Mouse (Mus musculus) thymus, adult 2 months (tissue): ENCODE measurements around the gene Ero1lb. TPM values are rescaled to one million over a fixed set of nuclear protein-coding genes. Genes with fewer than 3 reads are reported as not detected.
"Not testable (repeated sequence)": the region's sequence is repeated elsewhere in the genome, so short reads cannot be mapped to it uniquely, and the experiment has no call there.

Experiments used
- DNase-seq: peaks from one replicate; pipeline ENCODE4 v3.0.0; 2021
- H3K27ac ChIP-seq: fragments of 200-500 bp; 2 replicates; pipeline ENCODE4 v1.5.1; 2012; ENCODE audit warnings: low read length, control low read depth; ENCODE audit not compliant: control insufficient read depth, insufficient read depth
- H3K27me3 ChIP-seq: fragments of 200-500 bp; 2 replicates; pipeline ENCODE4 v1.6.1; 2012; ENCODE audit warnings: mild to moderate bottlenecking, low read length, moderate library complexity, mixed read lengths; ENCODE audit not compliant: control insufficient read depth, insufficient read depth
- H3K36me3 ChIP-seq: fragments of 200-500 bp; 2 replicates; pipeline ENCODE4 v1.6.1; 2012; ENCODE audit warnings: mild to moderate bottlenecking, low read length, moderate library complexity; ENCODE audit not compliant: control insufficient read depth, insufficient read depth
- H3K4me1 ChIP-seq: fragments of 200-500 bp; replicated peaks from 2 replicates; pipeline ENCODE4 v1.6.1; 2012; ENCODE audit warnings: low read length; ENCODE audit not compliant: control insufficient read depth, insufficient read depth
- H3K4me3 ChIP-seq: fragments of 200-500 bp; 2 replicates; pipeline ENCODE4 v1.5.1; 2012; ENCODE audit warnings: mild to moderate bottlenecking, low read length, control low read depth, moderate library complexity; ENCODE audit not compliant: control insufficient read depth, insufficient read depth
- WGBS: fragments of 180-500 bp; shearing (Covaris S2); methylation state at CpG from one replicate; pipeline ENCODE4 v1.1.7; 2018; 5-methylcytosine and 5-hydroxymethylcytosine counted together
- polyA plus RNA-seq: library from polyadenylated mRNA; depleted of rRNA; stranded (reverse); fragments of >200 nt; gene quantifications from 2 replicates; pipeline ENCODE4 v1.2.3, GENCODE M21; 2012

The Ero1lb gene
- polyA plus RNA-seq, 1 experiment = 14.9 TPM

- not testable (repeated sequence) for H3K36me3 ChIP-seq, H3K27ac ChIP-seq, H3K4me3 ChIP-seq, DNase-seq, H3K27me3 ChIP-seq, H3K4me1 ChIP-seq
- 95% methylated on average over 3 of the region's 3 CpGs for WGBS
Observed at GRCm38 (mm10) chr13:12626061-12626460, 60.4 kb downstream of the Ero1lb start.

DNA sequence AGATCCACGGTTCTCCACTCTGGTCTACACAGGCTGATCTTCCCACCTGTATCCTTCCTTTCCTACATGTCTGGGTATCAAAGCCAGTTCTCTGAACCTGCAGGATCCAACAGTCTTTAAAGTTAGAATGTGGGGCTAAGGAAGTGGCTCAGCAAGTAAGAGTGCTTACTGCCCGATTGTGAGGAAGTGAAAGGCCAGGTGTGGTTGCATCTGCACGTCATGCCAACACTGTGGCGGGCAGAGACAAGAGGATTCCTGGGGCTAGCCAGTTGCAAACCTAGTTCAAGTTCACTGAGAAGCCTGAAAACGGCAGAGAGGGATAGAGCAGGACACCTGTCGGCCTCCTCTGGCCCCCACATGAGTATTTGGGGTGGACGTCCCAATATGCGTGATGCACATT is 62.1 kb downstream of the Ero1lb start:
- H3K4me3 ChIP-seq, H3K36me3 ChIP-seq, H3K27me3 ChIP-seq, H3K4me1 ChIP-seq, H3K27ac ChIP-seq, DNase-seq: not testable (repeated sequence)
- 58% methylated on average over 8 of the region's 8 CpGs for WGBS

DNA sequence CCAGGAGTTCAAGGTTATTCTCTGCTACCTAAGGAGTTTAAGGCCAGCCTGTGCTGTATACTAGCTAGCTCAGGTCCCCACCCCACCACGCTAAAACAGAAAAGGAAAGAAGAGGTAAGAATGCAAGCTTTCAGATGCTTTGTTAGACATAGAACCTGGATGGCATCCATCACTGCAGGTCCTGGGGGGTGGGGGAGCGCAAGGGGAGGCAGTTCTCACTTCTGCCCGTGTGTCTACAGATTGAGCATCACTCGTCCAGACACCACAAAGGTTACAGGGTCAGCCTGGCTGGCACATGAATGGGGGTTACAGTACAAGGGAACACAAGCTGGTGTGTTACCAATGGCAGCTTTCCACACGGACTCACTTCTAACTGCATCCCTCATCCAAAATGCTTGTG is 62.5 kb downstream of the Ero1lb start:
- not testable (repeated sequence) for H3K4me1 ChIP-seq, H3K36me3 ChIP-seq, DNase-seq, H3K4me3 ChIP-seq, H3K27ac ChIP-seq, H3K27me3 ChIP-seq
- WGBS = 96% methylated on average over 5 of the region's 5 CpGs

- not testable (repeated sequence) for DNase-seq, H3K36me3 ChIP-seq, H3K4me1 ChIP-seq, H3K27me3 ChIP-seq, H3K27ac ChIP-seq, H3K4me3 ChIP-seq
- WGBS = 95% methylated on average over 5 of the region's 5 CpGs
Observed at GRCm38 (mm10) chr13:12630252-12630651, 64.6 kb downstream of the Ero1lb start.

DNA sequence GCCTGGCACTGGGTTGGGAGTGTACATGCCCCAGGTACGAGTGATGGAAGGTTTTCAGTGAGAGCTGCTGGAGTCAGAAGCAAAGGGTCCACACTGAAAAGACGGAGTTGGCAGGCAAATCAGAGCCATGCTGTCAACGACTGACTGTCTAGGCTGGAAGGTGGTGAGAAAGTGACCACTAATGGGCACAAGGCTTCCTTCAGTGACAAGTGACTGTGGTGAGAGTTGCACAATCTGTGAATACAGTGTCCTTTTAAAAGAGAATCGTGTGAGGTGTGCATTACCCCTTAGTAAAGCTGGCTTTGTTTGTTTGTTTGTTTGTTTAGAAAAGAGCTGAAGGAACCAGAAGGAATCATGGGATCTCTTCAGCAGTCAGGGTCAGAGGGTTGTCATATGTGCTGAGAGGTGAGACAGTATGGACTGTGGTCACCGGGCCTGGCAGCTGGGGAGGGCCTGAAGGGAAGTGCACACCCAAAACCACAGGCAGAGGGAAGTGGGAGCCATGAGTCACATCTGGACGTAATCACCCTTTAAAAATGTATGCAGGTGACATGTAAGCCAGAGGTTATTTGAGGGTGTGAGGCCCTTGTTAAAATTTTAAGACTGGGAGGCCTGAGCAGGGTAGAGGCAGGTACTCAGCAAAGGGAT is 69.4 kb downstream of the Ero1lb start:
- H3K4me1 ChIP-seq, H3K27me3 ChIP-seq, H3K36me3 ChIP-seq, H3K27ac ChIP-seq, H3K4me3 ChIP-seq, DNase-seq: not testable (repeated sequence)
- WGBS = 25% methylated on average over 1 of the region's 6 CpGs

- not testable (repeated sequence) for H3K36me3 ChIP-seq, H3K27me3 ChIP-seq, H3K4me3 ChIP-seq, H3K4me1 ChIP-seq, DNase-seq, H3K27ac ChIP-seq
- 100% methylated on average over 3 of the region's 4 CpGs for WGBS
Observed at GRCm38 (mm10) chr13:12642795-12643194, 77.1 kb downstream of the Ero1lb start.

- not testable (repeated sequence) for DNase-seq, H3K27me3 ChIP-seq, H3K36me3 ChIP-seq, H3K4me1 ChIP-seq, H3K4me3 ChIP-seq, H3K27ac ChIP-seq
- WGBS = 87% methylated on average over 5 of the region's 5 CpGs
Observed at GRCm38 (mm10) chr13:12646676-12647075, 81.0 kb downstream of the Ero1lb start.

DNA sequence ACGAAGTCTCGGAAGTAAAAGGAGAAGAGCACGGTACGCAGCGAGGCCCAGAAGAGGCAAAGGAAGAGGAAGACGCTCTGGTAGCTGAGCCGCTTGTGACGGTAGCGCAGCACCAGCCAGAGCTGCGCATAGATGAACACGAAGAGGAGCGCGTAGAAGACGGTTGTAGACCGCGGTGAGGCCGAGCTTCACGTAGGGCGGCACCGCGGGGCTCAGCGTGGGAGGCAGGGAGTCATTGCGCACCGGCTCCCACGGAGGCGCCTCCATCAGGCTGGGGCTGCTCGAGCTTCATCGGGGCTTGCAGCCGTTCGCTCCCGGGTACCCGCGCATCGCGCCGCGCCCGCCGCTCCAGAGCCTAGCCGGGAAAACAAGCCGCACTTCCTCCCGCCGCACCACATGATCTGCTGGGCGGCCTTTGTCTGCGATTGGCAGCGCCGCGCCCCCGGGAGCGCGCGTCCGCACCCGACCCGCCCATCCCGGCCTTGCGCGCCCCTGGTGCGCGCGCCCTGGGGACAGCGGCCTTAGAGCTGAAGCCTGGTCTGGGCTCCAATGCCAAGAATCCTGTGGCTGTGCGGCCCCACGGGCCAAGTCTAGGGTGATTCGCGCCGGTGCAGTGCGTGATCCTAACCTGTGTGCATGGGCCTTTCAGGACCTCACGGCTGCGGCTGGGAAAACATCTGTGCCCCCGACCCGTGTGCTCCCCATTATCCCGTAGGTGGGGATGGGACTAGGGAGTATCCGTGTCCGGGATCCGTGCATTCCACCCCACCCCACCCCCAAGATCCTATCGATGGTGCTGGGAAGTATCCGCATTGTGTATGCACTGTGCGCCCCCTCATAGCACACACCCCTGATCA is 84.6 kb downstream of the Ero1lb start:
- DNase-seq = peak; percentile 47
- H3K4me1 ChIP-seq, H3K36me3 ChIP-seq, H3K27me3 ChIP-seq, H3K27ac ChIP-seq: not testable (repeated sequence)
- peak overlapping the region; percentile 58 for H3K4me3 ChIP-seq
- WGBS = under 1% methylated on average over 55 of the region's 79 CpGs

- peak; percentile 60 for DNase-seq
- not testable (repeated sequence) for H3K27me3 ChIP-seq, H3K27ac ChIP-seq, H3K36me3 ChIP-seq, H3K4me1 ChIP-seq
- H3K4me3 ChIP-seq = peak overlapping the region; percentile 44
- under 1% methylated on average over 13 of the region's 13 CpGs for WGBS
Observed at GRCm38 (mm10) chr13:12650877-12651176, 85.2 kb downstream of the Ero1lb start.
